Mouse (Mus musculus) midbrain, embryonic 15.5 days (tissue): ENCODE measurements around the gene Lrrk1. TPM values are rescaled to one million over a fixed set of nuclear protein-coding genes. Genes with fewer than 3 reads are reported as not detected.

Source experiments
- ATAC-seq: fragments of 200-750 bp; cut with Nextera tagmentation; replicated peaks from 2 replicates; pipeline ENCODE4 v1.8.0; 2017; ENCODE audit warnings: moderate TSS enrichment
- H3K27ac ChIP-seq: fragments of 300-500 bp; sonication (generic); 2 replicates; pipeline ENCODE4 v1.5.1; 2015; ENCODE audit warnings: mild to moderate bottlenecking, inconsistent platforms
- H3K27me3 ChIP-seq: fragments of 300-500 bp; sonication (generic); replicated peaks from 2 replicates; pipeline ENCODE4 v1.6.1; 2015; ENCODE audit warnings: inconsistent platforms
- H3K36me3 ChIP-seq: fragments of 300-500 bp; sonication (generic); replicated peaks from 2 replicates; pipeline ENCODE4 v1.6.1; 2015; ENCODE audit warnings: inconsistent platforms
- H3K4me1 ChIP-seq: fragments of 300-500 bp; sonication (generic); 2 replicates; pipeline ENCODE4 v1.6.1; 2015; ENCODE audit warnings: inconsistent platforms
- H3K4me2 ChIP-seq: fragments of 300-500 bp; sonication (generic); 2 replicates; pipeline ENCODE4 v1.6.1; 2015; ENCODE audit warnings: inconsistent platforms, mild to moderate bottlenecking, moderate library complexity
- H3K4me3 ChIP-seq: fragments of 300-500 bp; sonication (generic); 2 replicates; pipeline ENCODE4 v1.5.1; 2015; ENCODE audit warnings: mild to moderate bottlenecking, inconsistent platforms
- H3K9ac ChIP-seq: fragments of 300-500 bp; sonication (generic); 2 replicates; pipeline ENCODE4 v1.6.1; 2015; ENCODE audit warnings: mild to moderate bottlenecking, inconsistent platforms
- H3K9me3 ChIP-seq: fragments of 300-500 bp; sonication (generic); 2 replicates; pipeline ENCODE4 v1.6.1; 2016; ENCODE audit warnings: inconsistent platforms
- WGBS: fragments of 180-500 bp; shearing (Covaris S2); methylation state at CpG from one replicate; pipeline ENCODE4 v1.1.7; 2015; ENCODE audit warnings: mixed read lengths; 5-methylcytosine and 5-hydroxymethylcytosine counted together
- microRNA-seq: library from miRNA; unstranded; fragments of <30 nt; microRNA quantifications from one replicate; pipeline ENCODE4, GENCODE M21; 2016
- polyA plus RNA-seq: library from polyadenylated mRNA; unstranded; fragments of >200 nt; fragmentation: Nextera tagmentation; extraction: Ambion mirVana; gene quantifications from 2 replicates; pipeline ENCODE4 v1.2.1, GENCODE M21; 2015

The Lrrk1 gene
- polyA plus RNA-seq, 1 experiment from 2014 or later = 3.7 TPM

GRCm38 (mm10) chr7:66180711-66181365, 207.3 kb downstream of the Lrrk1 start:
- 84% methylated on average over 10 of the region's 10 CpGs for WGBS

GRCm38 (mm10) chr7:66180260-66180659, 207.9 kb downstream of the Lrrk1 start:
- WGBS = 91% methylated on average over 3 of the region's 3 CpGs
- H3K4me1 ChIP-seq = 0 out of 2 replicates have a peak, but pooled peaks cover 3% of the 10 kb centered on the region
- H3K9me3 ChIP-seq = no peaks in the 10 kb centered on the region
- H3K4me3 ChIP-seq = no peak overlapping the region
- H3K36me3 ChIP-seq = no peaks in the 10 kb centered on the region
- H3K27me3 ChIP-seq = no peaks in the 10 kb centered on the region
- ATAC-seq = no peak
- H3K27ac ChIP-seq = no peak overlapping the region
- H3K4me2 ChIP-seq = no peak overlapping the region
- H3K9ac ChIP-seq = no peak overlapping the region

More at GRCm38 (mm10) chr7:66180711-66181365, 207.3 kb downstream of the Lrrk1 start:
- Histone ChIP-seq H3K27me3 (no peaks in the 10 kb centered on the region), H3K36me3 (no peaks in the 10 kb centered on the region), H3K27ac (no peak overlapping the region), H3K9me3 (no peaks in the 10 kb centered on the region), H3K4me2 (no peak overlapping the region), H3K4me3 (no peak overlapping the region), H3K9ac (no peak overlapping the region), H3K4me1 (0 out of 2 replicates have a peak, but pooled peaks cover 3% of the 10 kb centered on the region)
- no peak for ATAC-seq

- Histone ChIP-seq H3K4me2 (no peak overlapping the region), H3K27ac (no peak overlapping the region), H3K36me3 (no peaks in the 10 kb centered on the region), H3K9ac (no peak overlapping the region), H3K4me3 (no peak overlapping the region), H3K9me3 (no peaks in the 10 kb centered on the region), H3K4me1 (0 out of 2 replicates have a peak, but pooled peaks cover 3% of the 10 kb centered on the region), H3K27me3 (no peaks in the 10 kb centered on the region)
- 87% methylated on average over 7 of the region's 7 CpGs for WGBS
- no peak; the same call in 1 of the 2 replicates for ATAC-seq
These were observed 208.4 kb downstream of the Lrrk1 start for GRCm38 (mm10) chr7:66179711-66180110.

- H3K4me3 ChIP-seq = no peak overlapping the region
- 0 out of 2 replicates have a peak, but pooled peaks cover 3% of the 10 kb centered on the region for H3K4me1 ChIP-seq
- H3K9ac ChIP-seq = no peak overlapping the region
- no peak overlapping the region for H3K4me2 ChIP-seq
- H3K27me3 ChIP-seq = no peaks in the 10 kb centered on the region
- 69% methylated on average over 10 of the region's 10 CpGs for WGBS
- H3K27ac ChIP-seq = 0 out of 2 replicates have a peak overlapping the region, but pooled peaks have one; percentile 2
- no peaks in the 10 kb centered on the region for H3K9me3 ChIP-seq
- H3K36me3 ChIP-seq = 0 out of 2 replicates have a peak, but pooled peaks cover 4% of the 10 kb centered on the region
- ATAC-seq = peak; percentile 60; the same call in 1 of the 2 replicates
These were observed 209.0 kb downstream of the Lrrk1 start for GRCm38 (mm10) chr7:66179120-66179581.

GRCm38 (mm10) chr7:66178101-66178500, 210.0 kb downstream of the Lrrk1 start:
- Histone ChIP-seq H3K4me1 (0 out of 2 replicates have a peak, but pooled peaks cover 3% of the 10 kb centered on the region), H3K4me3 (no peak overlapping the region), H3K4me2 (no peak overlapping the region), H3K36me3 (0 out of 2 replicates have a peak, but pooled peaks cover 8% of the 10 kb centered on the region), H3K27me3 (no peaks in the 10 kb centered on the region), H3K9ac (no peak overlapping the region), H3K9me3 (no peaks in the 10 kb centered on the region), H3K27ac (no peak overlapping the region)
- 89% methylated on average over 6 of the region's 6 CpGs for WGBS
- no peak for ATAC-seq

- no peak overlapping the region for H3K4me2 ChIP-seq
- H3K4me1 ChIP-seq = 0 out of 2 replicates have a peak, but pooled peaks cover 3% of the 10 kb centered on the region
- H3K27ac ChIP-seq = no peak overlapping the region
- no peak overlapping the region for H3K4me3 ChIP-seq
- ATAC-seq = no peak
- no peak overlapping the region for H3K9ac ChIP-seq
- 0 out of 2 replicates have a peak, but pooled peaks cover 8% of the 10 kb centered on the region for H3K36me3 ChIP-seq
- no peaks in the 10 kb centered on the region for H3K9me3 ChIP-seq
- H3K27me3 ChIP-seq = no peaks in the 10 kb centered on the region
- 71% methylated on average over 4 of the region's 4 CpGs for WGBS
These were observed 211.2 kb downstream of the Lrrk1 start for GRCm38 (mm10) chr7:66176929-66177328.

Small RNA genes within 50 kb of the gene (microRNA-seq; reads per million reads assigned to microRNA genes)
- gene Mir7057 = not detected

Other genes with a start within 250 kb of the Lrrk1 start
- not detected in 2 replicates for gene Gm10974, start 22.4 kb downstream of the Lrrk1 start, polyA plus RNA-seq
- 0.83 and 1.0 TPM in 2 replicates for gene Aldh1a3, start 39.2 kb upstream of the Lrrk1 start, polyA plus RNA-seq